Mouse (Mus musculus) MEL (cell line): ENCODE measurements around the gene Cdt1.

Experiments used
- CHD2 ChIP-seq: IDR thresholded peaks from 2 replicates; pipeline ENCODE4 v1.6.1; 2011; ENCODE audit warnings: low read length, improper control_type of control experiment
- CTCF ChIP-seq, 3 experiments: IDR thresholded peaks in 2 of 3; conservative IDR thresholded peaks in 1 of 3; 2 replicates each; pipeline ENCODE4 v1.5.1; 2011 to 2012; ENCODE audit warnings: low read length in 3 of 3, low read depth in 2 of 3, mild to moderate bottlenecking in 2 of 3, improper control_type of control experiment in 1 of 3, inconsistent platforms in 1 of 3, mixed read lengths in 1 of 3, moderate library complexity in 1 of 3; ENCODE audit not compliant: control insufficient read depth in 1 of 3, insufficient read depth in 1 of 3, poor library complexity in 1 of 3, severe bottlenecking in 1 of 3
- E2F4 ChIP-seq: IDR thresholded peaks from 2 replicates; pipeline ENCODE4 v1.6.1; 2011; ENCODE audit warnings: low read depth, low read length, improper control_type of control experiment, borderline replicate concordance
- MYC ChIP-seq: IDR thresholded peaks from 2 replicates; pipeline ENCODE4 v1.6.1; 2011; ENCODE audit warnings: low read depth, mild to moderate bottlenecking, low read length, improper control_type of control experiment, moderate library complexity
- RCOR1 ChIP-seq: IDR thresholded peaks from 2 replicates; pipeline ENCODE4 v1.6.1; 2012; ENCODE audit warnings: low read depth, mild to moderate bottlenecking, inconsistent platforms, low read length, improper control_type of control experiment
- TAL1 ChIP-seq: IDR thresholded peaks from 2 replicates; pipeline ENCODE4 v1.6.1; 2012; ENCODE audit warnings: mild to moderate bottlenecking, inconsistent platforms, low read length, moderate library complexity, mixed read lengths
- USF1 ChIP-seq: IDR thresholded peaks from 2 replicates; pipeline ENCODE4 v1.6.1; 2014; ENCODE audit warnings: low read depth, mild to moderate bottlenecking, inconsistent platforms, low read length, improper control_type of control experiment, moderate library complexity
- ZNF384 ChIP-seq: IDR thresholded peaks from 2 replicates; pipeline ENCODE4 v1.6.1; 2012; ENCODE audit warnings: low read depth, mild to moderate bottlenecking, inconsistent platforms, low read length, improper control_type of control experiment

GRCm38 (mm10) chr8:122586171-122586570 lies 18.4 kb downstream of the Cdt1 start:
- TF ChIP-seq E2F4 (no peak), TAL1 (no peak), MYC (no peak), RCOR1 (no peak), CTCF (IDR thresholded peaks at IDR 0.05 in 2 of 3, conservative IDR thresholded peaks at IDR 0.05 in 1 of 3; ENCODE audit: control insufficient read depth in 1 of 3, insufficient read depth in 1 of 3, low read depth in 2 of 3, low read length in 3 of 3, poor library complexity in 1 of 3, severe bottlenecking in 1 of 3) (no peak), CHD2 (no peak), ZNF384 (no peak), USF1 (no peak)
